Mouse (Mus musculus) c-Kit-negative CD71-positive TER-119-positive erythroid progenitor cells, embryonic 14.5 days (primary cell): ENCODE measurements around the gene Pde10a.

Experiments used
- DNase-seq: peaks from one replicate; pipeline ENCODE4 v3.0.0-alpha.2; 2013; ENCODE audit warnings: low read depth, low spot score

The Pde10a gene

DNA sequence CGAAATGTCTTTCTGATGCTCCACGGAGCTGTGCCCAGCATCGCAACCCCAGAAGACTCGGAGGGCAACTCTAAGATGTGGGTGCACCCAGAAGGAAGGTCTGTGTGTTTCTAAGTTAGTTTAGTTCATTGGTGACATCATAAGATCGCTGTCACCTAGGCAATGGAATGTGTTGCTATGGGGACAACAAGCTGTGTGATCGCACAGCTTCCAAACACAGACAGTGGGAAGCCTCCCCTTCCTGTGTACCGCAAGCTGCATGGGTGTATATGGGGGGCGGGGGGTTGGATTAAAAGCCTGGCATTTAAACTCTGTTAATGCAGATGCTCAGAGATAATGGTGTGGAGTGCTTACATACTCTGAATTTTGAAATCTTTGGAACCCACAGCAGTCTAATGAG is 56.4 kb downstream of the Pde10a start:
- no peak for DNase-seq

DNA sequence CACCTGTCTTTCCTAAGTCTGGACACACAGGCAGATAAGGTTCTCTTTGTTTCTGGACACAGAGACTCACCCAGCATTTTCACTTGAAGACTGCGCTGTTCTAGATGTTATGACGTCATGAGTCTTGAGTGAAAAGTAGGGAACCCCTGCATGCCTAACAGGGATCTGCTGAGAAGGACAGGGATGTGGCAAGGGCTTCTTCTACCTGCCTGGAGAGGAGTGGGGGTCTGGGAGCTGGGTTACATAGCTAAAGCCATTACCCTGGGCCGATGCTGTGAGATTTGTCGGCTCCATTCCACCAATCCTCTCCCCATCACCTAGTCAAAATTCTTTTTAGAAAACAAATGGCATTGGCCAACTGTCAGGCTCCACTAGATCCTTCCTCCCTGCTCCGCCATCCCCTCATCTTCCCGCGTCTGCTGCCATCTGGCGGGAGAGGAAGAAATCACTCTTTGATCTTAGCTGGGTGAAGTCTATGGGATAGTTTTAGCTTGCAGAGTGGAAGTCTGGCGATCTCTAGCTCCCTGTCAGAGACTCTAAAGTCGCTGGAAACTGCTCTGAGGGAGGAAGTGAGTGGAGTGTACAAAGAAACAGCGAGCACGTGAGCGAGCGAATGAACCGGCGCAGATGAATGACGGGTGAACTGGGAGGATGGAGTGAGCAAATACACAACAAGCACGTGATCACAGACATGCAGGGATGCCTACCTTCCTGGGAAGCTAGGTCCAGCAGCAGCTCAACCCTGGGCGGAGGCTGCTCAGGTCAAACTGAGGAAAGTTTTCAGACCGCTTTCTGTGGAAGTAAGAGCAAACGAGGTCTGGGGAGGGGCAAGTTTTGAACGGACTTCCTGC is 67.5 kb downstream of the Pde10a start:
- DNase-seq, result no peak

DNA sequence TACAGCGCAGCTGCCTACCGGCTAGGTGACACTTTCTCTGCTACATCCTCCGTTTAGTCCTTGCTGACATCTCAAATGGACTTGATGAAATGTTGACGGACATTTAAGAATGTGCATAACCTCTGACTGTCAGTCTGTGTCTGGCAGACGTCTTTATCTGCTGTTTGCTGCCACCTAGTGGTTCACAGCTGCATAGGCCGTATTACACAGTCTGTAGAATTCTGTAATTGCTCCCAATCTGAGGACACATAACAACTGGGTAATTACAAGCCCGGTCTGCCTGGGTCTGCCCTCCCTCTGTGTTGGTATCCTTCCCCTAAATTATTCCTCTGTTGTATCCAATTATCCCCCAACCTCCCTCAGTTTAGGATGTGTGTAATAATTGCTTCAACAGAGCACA is 72.6 kb downstream of the Pde10a start:
- peak; percentile 16 for DNase-seq

DNA sequence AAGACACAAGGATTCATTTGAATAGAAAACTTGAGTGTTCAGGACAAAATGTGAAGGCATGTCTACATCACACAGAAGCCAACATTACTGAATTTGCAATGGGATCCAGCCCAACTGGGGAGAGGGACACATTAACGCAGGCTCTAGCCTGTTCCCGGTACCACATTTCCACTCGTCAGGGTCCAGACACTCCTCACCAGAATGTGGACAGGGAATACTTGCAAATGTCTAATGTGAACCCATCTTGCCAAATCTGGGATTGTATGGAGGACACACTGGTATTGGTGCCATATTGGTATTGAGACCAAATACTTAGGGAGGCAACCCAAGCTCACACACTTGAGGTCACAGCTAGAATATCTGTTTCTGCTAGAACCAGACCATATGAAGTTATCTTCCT is 77.8 kb downstream of the Pde10a start:
- no peak for DNase-seq

DNA sequence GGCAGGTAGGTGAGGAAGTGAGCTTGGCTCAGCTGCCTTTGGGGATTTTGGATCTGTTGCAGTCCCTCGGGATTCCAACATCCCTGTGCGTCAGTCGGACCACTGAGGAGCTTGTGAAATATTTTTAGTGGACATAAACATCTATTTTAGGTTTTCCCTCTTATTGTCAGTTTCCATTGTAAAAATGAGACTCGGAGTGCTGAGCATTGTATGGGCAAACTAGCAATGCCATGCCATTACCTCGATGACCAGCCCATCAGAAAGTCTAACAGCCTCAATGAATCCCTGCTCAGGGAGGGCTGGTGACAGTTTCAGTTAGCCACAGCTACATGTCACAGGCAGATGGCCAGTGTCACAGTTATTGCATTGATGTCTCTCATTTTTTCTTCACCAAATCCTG is 80.7 kb downstream of the Pde10a start:
- DNase-seq, result no peak

DNA sequence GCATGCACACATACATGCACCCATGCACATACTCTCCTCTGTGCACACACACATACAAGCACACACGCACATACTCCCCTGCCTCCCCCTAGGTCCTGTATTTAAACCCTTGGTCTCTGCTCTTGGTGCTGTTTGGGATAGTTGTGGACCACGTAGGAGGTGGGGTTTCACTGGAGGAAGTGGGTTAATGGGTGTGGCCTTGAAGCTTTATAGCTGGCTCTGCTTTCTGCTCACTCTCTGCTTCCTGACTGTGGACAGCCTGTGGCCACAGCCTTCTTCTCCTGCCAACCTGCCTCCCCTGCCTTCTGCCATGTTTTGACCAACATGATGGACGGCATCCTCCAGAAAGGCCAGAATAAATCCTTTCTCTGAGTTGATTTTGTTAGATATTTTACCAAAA is 81.5 kb downstream of the Pde10a start:
- DNase-seq, result no peak

DNA sequence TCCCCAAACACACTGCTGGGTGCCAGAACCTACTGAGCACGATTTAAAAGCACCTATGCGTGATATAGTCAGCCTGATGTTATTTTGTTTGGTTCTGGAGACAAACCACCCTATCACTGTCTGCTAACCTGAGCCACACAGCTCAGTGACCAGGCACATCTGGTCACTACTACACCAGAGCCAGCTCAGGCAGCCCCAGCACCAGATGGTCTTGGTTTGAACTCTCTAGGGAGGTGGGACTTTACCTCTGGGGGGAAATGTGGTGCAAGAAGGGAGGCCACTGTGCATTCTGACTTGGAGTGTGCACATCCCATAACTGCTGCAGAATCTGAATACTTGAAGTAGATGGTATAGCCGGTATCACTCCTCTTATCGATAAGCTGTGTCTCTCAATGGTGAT is 86.7 kb downstream of the Pde10a start:
- no peak for DNase-seq

DNA sequence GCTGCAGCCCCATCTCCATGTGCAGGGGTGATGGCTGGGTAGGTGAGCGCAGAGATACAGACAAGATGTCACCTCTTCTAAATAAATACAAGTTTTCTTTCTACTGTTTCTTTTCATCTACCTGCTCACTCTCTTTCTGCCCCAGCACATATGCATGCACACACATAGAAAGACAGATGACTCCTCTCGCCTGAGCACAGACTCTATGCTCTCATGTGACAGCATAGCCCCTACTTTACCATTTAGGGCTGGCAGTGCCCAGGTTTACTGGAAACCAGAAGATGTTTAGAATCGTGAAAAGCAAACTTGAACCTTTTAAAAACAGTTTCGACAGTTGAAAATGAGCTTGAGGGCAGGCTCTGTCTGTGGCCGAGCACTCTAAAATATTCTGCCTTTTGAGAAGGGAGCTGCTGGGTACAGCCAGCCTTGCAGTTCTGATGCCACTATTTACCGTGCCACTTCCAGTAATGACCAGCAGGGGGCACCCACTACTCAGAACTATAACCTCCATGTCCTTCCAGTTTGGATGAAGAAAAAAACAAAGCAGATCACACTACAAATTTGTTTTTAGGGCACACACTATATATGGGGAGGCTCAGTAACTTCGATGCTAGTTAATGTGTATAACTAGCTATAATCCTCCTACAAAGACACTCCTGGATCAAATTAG is 88.8 kb downstream of the Pde10a start:
- peak; percentile 30 for DNase-seq

DNA sequence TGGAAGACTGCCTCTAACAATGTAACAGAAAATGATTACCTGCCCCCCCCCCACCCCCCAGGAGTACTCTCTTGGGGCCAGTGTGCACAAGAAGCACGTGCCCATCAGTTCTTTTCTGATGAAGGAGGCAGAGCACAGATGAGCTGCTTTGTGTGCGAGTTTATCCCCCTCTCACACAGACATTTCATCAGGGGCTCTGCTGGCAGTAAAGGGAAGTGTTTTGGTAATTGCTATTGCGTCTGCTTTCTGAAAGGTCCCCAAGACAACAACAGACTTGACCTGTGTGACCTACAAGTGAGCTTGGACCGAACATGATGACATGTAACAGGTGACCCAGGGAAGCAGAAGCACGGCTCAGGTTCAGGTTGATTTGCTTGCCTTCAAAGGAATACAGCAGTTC is 95.2 kb downstream of the Pde10a start:
- no peak for DNase-seq

DNA sequence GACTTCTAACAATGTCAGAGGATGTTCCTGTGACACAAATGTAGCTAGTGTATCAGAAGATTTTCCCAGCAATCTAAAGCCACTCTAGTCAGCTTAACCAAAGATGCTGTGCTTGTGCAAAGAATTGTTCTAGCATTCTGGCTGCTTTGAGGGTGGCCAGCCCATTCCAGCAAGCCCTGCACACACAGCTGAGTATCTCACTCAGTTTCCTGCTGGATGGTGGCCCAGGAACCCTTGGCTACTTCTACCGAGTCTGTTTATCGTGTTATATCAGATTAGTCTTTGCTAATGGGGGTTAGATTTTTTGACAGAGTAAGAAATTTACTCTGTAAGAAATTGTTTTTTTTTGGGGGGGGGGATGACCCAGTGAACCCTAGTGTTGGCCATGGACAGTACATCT is 95.9 kb downstream of the Pde10a start:
- DNase-seq, result no peak

DNA sequence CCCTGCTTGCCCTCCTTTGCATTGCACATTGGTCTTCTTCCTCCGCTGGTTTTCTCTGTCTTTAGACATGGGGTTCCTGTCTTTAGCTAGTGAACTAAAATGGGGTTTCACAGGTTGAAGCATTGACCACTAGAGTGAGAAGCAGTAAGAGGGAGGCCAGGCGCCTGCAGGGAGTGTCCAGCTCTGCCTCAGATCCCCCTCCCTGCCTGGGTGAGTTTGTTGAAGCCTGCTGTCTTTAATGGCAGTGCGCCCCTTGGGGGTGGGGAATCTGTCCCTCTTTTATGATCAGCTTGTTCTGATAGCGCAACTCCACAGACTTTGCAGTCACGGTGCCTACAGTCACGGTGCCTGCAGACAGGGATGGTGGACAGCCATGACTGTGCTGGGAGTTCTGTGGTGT is 96.7 kb downstream of the Pde10a start:
- DNase-seq, result no peak

DNA sequence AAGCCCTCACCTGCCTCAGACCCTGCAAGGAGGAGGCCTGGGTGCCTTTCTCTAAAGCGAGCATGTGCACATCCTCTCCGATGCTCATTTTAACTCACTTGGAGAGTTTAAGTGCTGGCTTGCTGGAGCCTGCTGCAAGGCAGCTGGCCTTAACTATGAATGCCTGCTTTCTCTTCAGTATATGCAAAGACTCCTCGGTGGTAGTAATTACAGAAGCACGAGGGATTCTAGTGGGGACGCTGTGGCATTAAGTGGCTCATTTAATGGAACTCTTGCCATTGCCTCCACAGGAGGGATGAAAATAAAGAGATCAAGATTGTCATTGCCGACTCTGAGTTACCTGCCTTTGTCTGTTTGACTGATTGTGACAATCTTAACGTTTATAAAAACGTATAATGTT is 101.2 kb downstream of the Pde10a start:
- DNase-seq, result no peak

DNA sequence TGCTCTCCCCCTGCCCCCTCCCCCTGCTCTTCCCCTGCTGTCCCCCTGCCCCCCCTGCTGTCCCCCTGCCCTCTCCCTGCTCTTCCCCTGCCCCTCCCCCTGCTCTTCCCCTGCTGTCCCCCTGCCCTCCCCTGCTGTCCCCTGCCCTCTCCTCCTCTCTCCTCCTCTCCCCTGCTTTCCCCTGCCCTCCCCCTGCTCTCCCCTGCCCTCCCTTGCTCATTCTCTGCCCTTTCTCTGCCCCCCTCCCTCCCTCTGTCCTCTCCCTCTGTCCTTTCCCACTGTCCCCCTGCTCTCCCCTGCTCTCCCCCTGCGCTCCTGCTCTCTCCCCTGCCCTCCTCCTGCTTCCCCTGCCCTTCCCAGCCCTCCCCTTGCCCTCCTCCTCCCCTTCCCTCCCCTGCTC is 106.5 kb downstream of the Pde10a start:
- DNase-seq, result no peak

DNA sequence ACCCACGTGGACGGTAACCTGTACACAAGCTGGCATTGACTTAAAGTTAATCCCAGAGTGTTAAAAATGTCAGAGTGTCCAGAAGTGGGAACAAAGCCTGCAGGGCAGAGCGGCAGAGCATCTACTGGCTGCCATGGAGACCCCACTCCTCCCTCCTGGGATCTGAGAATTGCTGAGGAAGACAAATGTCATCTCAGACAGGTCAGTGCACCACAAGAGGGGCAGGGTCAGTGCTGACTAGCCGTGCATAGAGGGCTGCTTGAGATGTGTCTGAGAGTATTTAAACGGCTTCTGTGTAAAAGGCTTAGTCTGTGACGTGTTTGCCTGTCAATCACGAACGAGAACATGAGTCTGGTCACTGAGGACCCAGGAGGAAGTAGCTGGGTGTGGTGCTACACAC is 108.4 kb downstream of the Pde10a start:
- DNase-seq, result no peak

DNA sequence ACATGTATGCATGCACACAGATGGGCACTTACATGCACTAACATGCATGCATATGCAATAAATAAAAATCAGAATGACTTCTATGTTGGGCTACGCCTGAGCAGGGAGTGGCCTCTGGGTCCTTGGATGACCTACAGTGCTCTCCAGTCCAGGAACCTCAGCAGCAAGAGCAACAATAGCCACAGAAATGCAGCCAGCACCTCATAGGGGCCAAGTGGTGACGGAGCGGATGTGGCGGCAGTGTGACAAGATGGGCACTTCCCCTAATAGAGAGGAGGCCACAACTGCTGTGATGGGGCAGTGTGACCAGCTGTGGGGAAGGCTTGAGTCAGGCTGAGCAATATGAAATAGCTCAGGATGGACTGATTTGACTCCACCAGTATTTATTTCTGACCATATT is 109.3 kb downstream of the Pde10a start:
- no peak for DNase-seq

DNA sequence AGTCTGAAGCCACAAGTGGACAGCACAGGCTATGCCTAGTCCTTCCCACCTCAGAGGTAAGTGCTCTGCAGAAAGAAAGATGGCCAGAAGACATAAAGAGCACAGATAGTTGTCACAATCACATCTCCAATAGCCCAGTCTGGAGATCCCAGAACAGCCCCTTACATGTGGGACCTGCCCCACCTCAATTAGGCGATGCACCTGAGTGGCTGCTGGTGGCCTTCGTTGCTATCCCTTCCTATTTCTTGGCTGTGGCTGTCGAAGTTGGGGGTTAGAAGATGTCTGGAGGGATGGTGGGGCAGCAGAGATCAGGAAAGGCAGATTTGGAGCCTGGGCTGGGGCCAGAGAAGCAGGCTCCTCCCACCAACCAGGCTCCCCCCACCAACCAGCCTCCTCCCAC is 111.1 kb downstream of the Pde10a start:
- DNase-seq, result no peak

DNA sequence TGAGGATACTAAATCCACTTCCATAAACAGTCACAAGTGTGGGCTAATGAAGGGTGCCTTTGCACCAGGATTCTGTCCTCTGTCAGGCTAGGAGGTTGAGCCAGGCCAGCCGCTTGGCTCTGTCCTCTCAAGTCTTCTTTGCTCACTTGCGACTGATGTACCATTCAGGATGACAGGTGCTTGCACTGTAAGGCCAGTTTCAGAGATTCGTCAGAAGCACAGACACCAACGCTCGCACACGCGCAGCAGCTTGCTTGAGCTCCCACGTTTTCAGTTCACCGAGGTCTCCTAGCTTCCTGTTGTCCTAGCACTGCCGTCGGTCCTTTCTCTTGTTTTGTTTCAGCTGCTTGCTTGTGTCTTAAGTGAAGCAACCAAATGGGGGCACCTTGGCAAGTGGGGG is 111.5 kb downstream of the Pde10a start:
- no peak for DNase-seq

DNA sequence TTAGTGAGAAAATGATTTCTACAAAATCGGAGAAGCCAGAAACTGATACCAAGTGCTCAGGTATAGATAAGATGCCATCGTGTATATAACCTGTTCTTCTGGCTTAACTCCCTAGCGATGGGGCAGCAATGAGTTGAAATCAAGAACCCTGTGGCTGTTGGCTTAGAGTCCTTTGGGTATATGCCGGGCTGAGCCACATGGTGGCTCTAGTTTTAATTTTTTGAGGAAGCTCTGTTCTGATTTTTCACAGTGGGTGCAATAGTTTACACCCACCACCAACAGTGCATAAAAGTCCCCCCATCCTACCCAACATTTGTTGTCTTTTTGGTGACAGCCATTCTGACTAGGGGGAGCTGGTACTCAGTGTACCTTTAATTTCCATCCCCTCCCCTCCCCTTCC is 112.0 kb downstream of the Pde10a start:
- DNase-seq, result no peak

DNA sequence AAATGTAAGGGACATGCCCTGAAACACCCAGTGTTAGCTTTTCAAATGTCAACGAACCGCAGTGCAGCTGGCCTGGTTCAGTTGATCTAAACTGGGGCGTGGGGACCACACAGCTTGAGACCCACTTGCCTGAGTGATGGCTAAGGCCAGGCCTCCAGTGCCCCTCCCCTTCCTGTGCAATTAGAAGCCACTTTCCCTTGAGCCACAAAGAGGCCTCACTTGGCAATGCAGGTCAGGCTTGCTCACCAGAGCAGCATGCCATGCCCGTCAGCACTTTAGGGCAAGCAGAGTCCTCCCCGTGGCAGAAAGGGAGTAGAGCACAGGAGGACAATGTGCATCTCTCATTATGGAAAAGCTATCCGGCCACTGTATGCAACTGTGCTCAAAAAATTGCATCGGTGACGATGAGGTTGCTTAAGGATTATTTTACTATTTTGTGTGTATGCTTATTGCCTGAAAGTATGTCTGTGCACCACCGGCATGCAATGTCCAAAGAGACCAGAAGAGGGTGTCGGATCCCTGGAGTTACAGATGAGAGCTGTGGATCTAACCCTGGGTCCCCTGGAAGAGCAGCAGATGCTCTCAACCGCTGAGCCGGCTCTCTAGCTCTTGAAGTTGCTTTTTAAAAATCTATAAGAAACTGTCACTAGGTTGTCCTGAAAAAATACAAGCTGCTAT is 114.7 kb downstream of the Pde10a start:
- no peak for DNase-seq

DNA sequence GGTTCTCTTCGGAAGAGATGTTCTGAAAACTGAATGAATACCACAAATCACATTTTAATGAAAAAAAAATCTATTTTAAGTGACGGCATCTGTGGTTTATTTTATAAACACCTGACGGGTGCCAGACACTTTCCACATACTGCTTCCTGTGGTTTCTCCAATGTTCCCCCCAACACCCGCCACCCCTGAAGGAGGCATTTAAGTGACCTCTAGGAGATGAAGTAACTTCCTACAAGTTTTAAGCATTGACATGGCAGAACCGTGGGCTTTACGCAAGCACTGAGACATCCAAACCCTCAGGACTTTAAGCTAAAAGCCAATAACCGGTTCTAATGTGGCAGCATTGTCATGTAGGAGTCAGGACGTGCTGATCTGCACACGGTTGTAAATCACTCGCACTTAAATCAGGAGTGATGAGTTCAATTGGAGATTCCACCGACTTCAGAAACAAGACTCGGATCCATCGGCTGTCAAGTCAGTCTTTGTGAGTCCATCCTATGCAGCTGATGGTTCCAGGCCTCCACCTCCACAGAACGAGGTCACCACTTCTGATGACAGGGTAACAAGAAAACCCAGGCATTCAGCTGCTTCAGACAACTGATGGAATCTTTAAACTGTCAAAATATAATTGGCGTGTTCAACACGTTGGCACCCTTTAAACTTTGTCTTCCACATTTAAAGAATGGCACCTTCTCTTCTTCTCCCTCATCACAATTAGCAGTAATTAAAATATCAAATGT is 115.7 kb downstream of the Pde10a start:
- DNase-seq, result no peak

DNA sequence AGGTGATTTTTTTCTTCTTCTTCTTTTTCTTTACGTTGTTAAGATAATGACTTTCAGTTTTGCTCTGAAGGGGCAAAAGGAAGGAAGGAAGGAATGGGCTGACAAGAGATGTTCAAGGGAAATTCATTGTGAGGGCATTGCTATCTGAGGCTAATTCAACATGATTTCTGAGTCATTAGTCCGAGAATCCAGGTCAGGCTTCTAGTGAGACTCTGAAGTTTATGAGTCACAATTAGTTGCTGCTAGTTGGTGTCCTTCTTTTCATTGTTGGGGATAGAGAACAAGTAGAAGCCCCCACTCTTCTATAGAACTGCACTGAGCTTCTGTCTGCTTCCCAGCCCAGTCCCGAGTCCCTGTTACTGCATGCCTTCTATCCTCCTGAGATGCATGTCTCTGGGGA is 116.3 kb downstream of the Pde10a start:
- DNase-seq, result no peak

DNA sequence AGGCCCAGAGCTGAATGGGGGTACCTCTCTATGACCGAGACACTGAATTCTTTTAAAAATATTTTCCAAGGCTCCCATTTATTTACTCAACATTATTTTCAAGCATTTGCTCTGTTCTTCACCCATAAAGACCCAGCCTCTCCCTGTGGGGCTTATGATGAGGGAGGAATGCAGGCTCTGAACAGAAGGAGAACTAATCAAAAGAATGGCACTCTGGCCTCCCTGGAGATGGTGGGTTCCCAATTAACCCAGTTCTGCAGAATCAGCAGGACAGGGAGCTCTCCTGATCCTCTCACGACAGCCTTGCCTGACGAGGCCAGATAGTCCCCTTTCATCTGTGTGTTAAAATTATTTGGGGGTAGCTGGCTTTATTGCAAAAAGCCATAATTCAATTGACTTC is 117.2 kb downstream of the Pde10a start:
- DNase-seq, result no peak
